In genomic region chr17:83526624-83527532, GRCm38 (mm10) we compare ENCODE assay signal across 8 mouse cellular contexts. TPM values are rescaled to one million over a fixed set of nuclear protein-coding genes. Genes with fewer than 3 reads are reported as not detected.
A peak's percentile ranks its signal among the peaks of the same experiment; 100 is the strongest.
DNase-seq lines count a peak whose midpoint lies in the region; ATAC-seq and TF ChIP-seq lines count a peak whose summit lies in the region.

No protein-coding gene starts in this region.

- no peaks in the 10 kb centered on the region for H3K36me3 ChIP-seq in embryonic facial prominence, embryonic 11.5 days (replicated peaks; ENCODE audit: control insufficient read depth, insufficient read depth, low read depth, low read length)
- H3K36me3 ChIP-seq in limb, embryonic 11.5 days (ENCODE audit: control insufficient read depth, insufficient read depth, low read length): no peaks in the 10 kb centered on the region
- H3K36me3 ChIP-seq in midbrain, embryonic 10.5 days: no peaks in the 10 kb centered on the region

- peak overlapping the region; percentile 24; the same call in 1 of the 2 replicates for H3K4me2 ChIP-seq in embryonic facial prominence, embryonic 11.5 days (ENCODE audit: low read depth, low read length)
- H3K4me2 ChIP-seq in limb, embryonic 11.5 days (ENCODE audit: low read depth, severe bottlenecking): peak overlapping the region; percentile 32; the same call in 1 of the 2 replicates

- intact Hi-C loops in heart, postnatal 14 days (cut with DNase I): no loop called here
- intact Hi-C loops in left cerebral cortex, postnatal 14 days (cut with DNase I): no loop called here

- DNase-seq in layer of hippocampus, adult 2 months (ENCODE audit: low spot score in 2 of 2): no peak
- DNase-seq in layer of hippocampus, adult 9-11 months: no peak
- DNase-seq in embryonic facial prominence, embryonic 11.5 days (ENCODE audit: low spot score): peak; percentile 80
- DNase-seq in heart, postnatal 14 days: peak; percentile 41 to 60
- peak; percentile 77 for DNase-seq in limb, embryonic 11.5 days (ENCODE audit: low spot score)
- peak; percentile 72 for DNase-seq in midbrain, embryonic 10.5 days (ENCODE audit: low spot score)
- peak; percentile 89 for DNase-seq in thymus, postnatal 0 days (ENCODE audit: low spot score)
- DNase-seq in left cerebral cortex, postnatal 14 days (ENCODE audit: low spot score in 2 of 2): no peak

- 22% methylated on average over 13 of the region's 13 CpGs for WGBS in embryonic facial prominence, embryonic 11.5 days
- 27% methylated on average over 13 of the region's 13 CpGs for WGBS in limb, embryonic 11.5 days
- 24% methylated on average over 13 of the region's 13 CpGs for WGBS in midbrain, embryonic 10.5 days

- H3K4me1 ChIP-seq in embryonic facial prominence, embryonic 11.5 days (ENCODE audit: control insufficient read depth, insufficient read depth, low read length): peaks cover 9% of the 10 kb centered on the region
- H3K4me1 ChIP-seq in limb, embryonic 11.5 days (ENCODE audit: control insufficient read depth, insufficient read depth, low read length): peaks cover 11% of the 10 kb centered on the region
- H3K4me1 ChIP-seq in midbrain, embryonic 10.5 days: peaks cover 45% of the 10 kb centered on the region

- no peak for TF ChIP-seq CTCF in layer of hippocampus, adult 2 months (conservative IDR thresholded peaks at IDR 0.05)

- no peak overlapping the region for H3K4me3 ChIP-seq in layer of hippocampus, adult 2 months
- H3K4me3 ChIP-seq in embryonic facial prominence, embryonic 11.5 days (ENCODE audit: low read depth, low read length): no peak overlapping the region
- H3K4me3 ChIP-seq in limb, embryonic 11.5 days (ENCODE audit: low read depth, low read length): no peak overlapping the region
- peak overlapping the region; percentile 43 for H3K4me3 ChIP-seq in midbrain, embryonic 10.5 days

- H3K9ac ChIP-seq in embryonic facial prominence, embryonic 11.5 days (replicated peaks; ENCODE audit: low read length): no peak overlapping the region
- H3K9ac ChIP-seq in limb, embryonic 11.5 days (ENCODE audit: low read length): peak overlapping the region; percentile 48

- H3K9me3 ChIP-seq in embryonic facial prominence, embryonic 11.5 days (replicated peaks; ENCODE audit: control insufficient read depth, low read length): no peaks in the 10 kb centered on the region
- no peaks in the 10 kb centered on the region for H3K9me3 ChIP-seq in limb, embryonic 11.5 days (ENCODE audit: control insufficient read depth, low read length)
- no peaks in the 10 kb centered on the region for H3K9me3 ChIP-seq in midbrain, embryonic 10.5 days (replicated peaks)

- H3K27me3 ChIP-seq in embryonic facial prominence, embryonic 11.5 days (ENCODE audit: control insufficient read depth, insufficient read depth, low read length): no peaks in the 10 kb centered on the region
- H3K27me3 ChIP-seq in limb, embryonic 11.5 days (ENCODE audit: control insufficient read depth, insufficient read depth, low read length): no peaks in the 10 kb centered on the region
- peaks cover 13% of the 10 kb centered on the region; the same call in 1 of the 2 replicates for H3K27me3 ChIP-seq in midbrain, embryonic 10.5 days (ENCODE audit: low read depth, poor library complexity, severe bottlenecking)

- peak; percentile 83 for ATAC-seq in embryonic facial prominence, embryonic 11.5 days (replicated peaks; ENCODE audit: insufficient number of reproducible peaks, low FRiP score, low TSS enrichment, low read depth)
- peak; percentile 81; the same call in 1 of the 2 replicates for ATAC-seq in limb, embryonic 11.5 days (ENCODE audit: insufficient number of reproducible peaks, low FRiP score, low TSS enrichment, low read depth)

- H3K27ac ChIP-seq in layer of hippocampus, adult 2 months: peak overlapping the region; percentile 83
- H3K27ac ChIP-seq in embryonic facial prominence, embryonic 11.5 days (replicated peaks; ENCODE audit: low read depth, low read length): no peak overlapping the region
- H3K27ac ChIP-seq in limb, embryonic 11.5 days (replicated peaks; ENCODE audit: low read depth, low read length): 0 out of 2 replicates have a peak overlapping the region, but pooled peaks have one; percentile 3
- H3K27ac ChIP-seq in midbrain, embryonic 10.5 days (replicated peaks): peak overlapping the region; percentile 88

RNA-seq across cellular contexts. Expression of gene Cox7a2l, which starts 9.7 kb away (rescaled TPM):
- total RNA-seq in layer of hippocampus, adult 2 months (2021): 100 to 1,000 TPM; 178 to 182 TPM
- polyA plus RNA-seq in embryonic facial prominence, embryonic 11.5 days (2014; fragmentation: Nextera tagmentation; extraction: Ambion mirVana): 164 and 165 TPM in 2 replicates
- total RNA-seq in heart, postnatal 14 days (2021): 100 to 1,000 TPM; 297 to 319 TPM
- polyA plus RNA-seq in limb, embryonic 11.5 days (2014; fragmentation: Nextera tagmentation; extraction: Ambion mirVana): 136 and 139 TPM in 2 replicates
- polyA plus RNA-seq in midbrain, embryonic 10.5 days (2016; fragmentation: Nextera tagmentation; extraction: Ambion mirVana): 138 and 143 TPM in 2 replicates
- 251 and 271 TPM in 2 replicates for polyA plus RNA-seq in thymus, postnatal 0 days (2015; fragmentation: Nextera tagmentation; extraction: Ambion mirVana)
- total RNA-seq in left cerebral cortex, postnatal 14 days (2021): 100 to 1,000 TPM; 172 to 178 TPM

Comparison
In these comparisons a context has a peak if more than half of its experiments do, and no peak if none do; other contexts are left out.
1. DNase-seq: peak in embryonic facial prominence, embryonic 11.5 days (single experiment), heart, postnatal 14 days (2 of 2), limb, embryonic 11.5 days (single experiment), midbrain, embryonic 10.5 days (single experiment) and thymus, postnatal 0 days (single experiment); none in layer of hippocampus, adult 2 months (0 of 2), layer of hippocampus, adult 9-11 months (single experiment) and left cerebral cortex, postnatal 14 days (0 of 2).